Mouse (Mus musculus) embryo, embryonic 10.5 days (tissue): ENCODE measurements at regions not wholly inside any gene's neighbourhood (a gene's known extent, or its start where the extent isn't known, plus 50 kb on each side); places are given as distances from the start of the nearest gene placed in this dataset.
A peak's percentile ranks its signal among the peaks of the same experiment; 100 is the strongest.

Experiments
- DNase-seq: peaks from one replicate; pipeline ENCODE4 v3.0.0-alpha.2; 2015; ENCODE audit warnings: low spot score

- DNase-seq = no peak
Observed at GRCm38 (mm10) chr16:74598361-74598760, 186.7 kb upstream of the Robo2 start.

- no peak for DNase-seq
Observed at GRCm38 (mm10) chr16:74597735-74598340, 186.2 kb upstream of the Robo2 start.

GRCm38 (mm10) chr16:74591896-74592295 lies 180.3 kb upstream of the Robo2 start:
- DNase-seq = peak; percentile 18

- no peak for DNase-seq
Observed at GRCm38 (mm10) chr16:74582645-74583423, 171.2 kb upstream of the Robo2 start.

GRCm38 (mm10) chr16:74548374-74548773 lies 136.7 kb upstream of the Robo2 start:
- no peak for DNase-seq

- no peak for DNase-seq
Observed at GRCm38 (mm10) chr16:74530531-74530930, 118.9 kb upstream of the Robo2 start.

GRCm38 (mm10) chr16:74528245-74528644 lies 116.6 kb upstream of the Robo2 start:
- no peak for DNase-seq

- DNase-seq = no peak
Observed at GRCm38 (mm10) chr16:74526521-74526920, 114.9 kb upstream of the Robo2 start.

GRCm38 (mm10) chr16:74520501-74520900 lies 108.9 kb upstream of the Robo2 start:
- DNase-seq = no peak

- no peak for DNase-seq
Observed at GRCm38 (mm10) chr16:74517888-74518287, 106.3 kb upstream of the Robo2 start.

- no peak for DNase-seq
Observed at GRCm38 (mm10) chr16:74517374-74517773, 105.7 kb upstream of the Robo2 start.

GRCm38 (mm10) chr16:74514481-74514880 lies 102.9 kb upstream of the Robo2 start:
- peak; percentile 28 for DNase-seq

GRCm38 (mm10) chr16:74510383-74510782 lies 98.8 kb upstream of the Robo2 start:
- DNase-seq = no peak

- DNase-seq = no peak
Observed at GRCm38 (mm10) chr16:74509489-74509888, 97.9 kb upstream of the Robo2 start.

- no peak for DNase-seq
Observed at GRCm38 (mm10) chr16:74506719-74507118, 95.1 kb upstream of the Robo2 start.

- DNase-seq = no peak
Observed at GRCm38 (mm10) chr16:74506173-74506709, 94.6 kb upstream of the Robo2 start.

- no peak for DNase-seq
Observed at GRCm38 (mm10) chr16:74504426-74504825, 92.8 kb upstream of the Robo2 start.

- no peak for DNase-seq
Observed at GRCm38 (mm10) chr16:74500687-74501086, 89.1 kb upstream of the Robo2 start.

- no peak for DNase-seq
Observed at GRCm38 (mm10) chr16:74467745-74468420, 56.3 kb upstream of the Robo2 start.

GRCm38 (mm10) chr16:74467159-74467558 lies 55.5 kb upstream of the Robo2 start:
- DNase-seq = no peak

GRCm38 (mm10) chr16:74464835-74465234 lies 53.2 kb upstream of the Robo2 start:
- peak; percentile 26 for DNase-seq

- peak; percentile 27 for DNase-seq
Observed at GRCm38 (mm10) chr16:74464290-74464689, 52.7 kb upstream of the Robo2 start.

GRCm38 (mm10) chr16:74462436-74462835 lies 50.8 kb upstream of the Robo2 start:
- DNase-seq = no peak
